Mouse (Mus musculus) forebrain, embryonic 16.5 days (tissue): ENCODE results near the gene Pds5a. TPM values are rescaled to one million over a fixed set of nuclear protein-coding genes. Genes with fewer than 3 reads are reported as not detected.
"Not testable (repeated sequence)": the region's sequence is repeated elsewhere in the genome, so short reads cannot be mapped to it uniquely, and the experiment has no call there.

ENCODE experiments used
- ATAC-seq: fragments of 200-750 bp; cut with Nextera tagmentation; 2 replicates; pipeline ENCODE4 v1.8.0; 2017; ENCODE audit warnings: mild to moderate bottlenecking, moderate library complexity
- H3K27ac ChIP-seq: fragments of 300-500 bp; sonication (generic); 2 replicates; pipeline ENCODE4 v1.5.1; 2014; ENCODE audit warnings: low read length, control low read depth
- H3K27me3 ChIP-seq: fragments of 300-500 bp; sonication (generic); replicated peaks from 2 replicates; pipeline ENCODE4 v1.6.1; 2014; ENCODE audit warnings: low read length; ENCODE audit not compliant: control insufficient read depth, insufficient read depth
- H3K36me3 ChIP-seq: fragments of 300-500 bp; sonication (generic); 2 replicates; pipeline ENCODE4 v1.6.1; 2014; ENCODE audit not compliant: control insufficient read depth, insufficient read depth
- H3K4me1 ChIP-seq: fragments of 300-500 bp; sonication (generic); replicated peaks from 2 replicates; pipeline ENCODE4 v1.6.1; 2014; ENCODE audit warnings: low read length; ENCODE audit not compliant: control insufficient read depth, insufficient read depth
- H3K4me2 ChIP-seq: fragments of 300-500 bp; sonication (generic); 2 replicates; pipeline ENCODE4 v1.6.1; 2014; ENCODE audit warnings: mild to moderate bottlenecking, low read length, control low read depth
- H3K4me3 ChIP-seq: fragments of 300-500 bp; sonication (generic); replicated peaks from 2 replicates; pipeline ENCODE4 v1.5.1; 2014; ENCODE audit warnings: mild to moderate bottlenecking, low read length, control low read depth
- H3K9ac ChIP-seq: fragments of 300-500 bp; sonication (generic); replicated peaks from 2 replicates; pipeline ENCODE4 v1.6.1; 2014; ENCODE audit warnings: low read depth, low read length, control low read depth
- H3K9me3 ChIP-seq: fragments of 300-500 bp; sonication (generic); 2 replicates; pipeline ENCODE4 v1.6.1; 2016; ENCODE audit warnings: low read length; ENCODE audit not compliant: control insufficient read depth
- WGBS: fragments of 180-500 bp; shearing (Covaris S2); extraction: QIAGEN DNeasy Blood & Tissue Kit; methylation state at CpG from one replicate; pipeline ENCODE4 v1.1.7; 2014; 5-methylcytosine and 5-hydroxymethylcytosine counted together
- polyA plus RNA-seq: library from polyadenylated mRNA; unstranded; fragments of >200 nt; fragmentation: Nextera tagmentation; extraction: Ambion mirVana; gene quantifications from 2 replicates; pipeline ENCODE4 v1.2.1, GENCODE M21; 2015

The Pds5a gene
- polyA plus RNA-seq, 1 experiment from 2014 or later = 62.8 TPM

GRCm38 (mm10) chr5:65699146-65699545 is 1.1 kb upstream of the Pds5a start:
- H3K4me2 ChIP-seq = peak overlapping the region; percentile 72; the same call in 1 of the 2 replicates
- WGBS = 62% methylated on average over 10 of the region's 10 CpGs
- H3K4me3 ChIP-seq = no peak overlapping the region
- H3K9me3 ChIP-seq = no peaks in the 10 kb centered on the region
- H3K9ac ChIP-seq = no peak overlapping the region
- ATAC-seq = no peak
- no peaks in the 10 kb centered on the region for H3K27me3 ChIP-seq
- no peaks in the 10 kb centered on the region for H3K36me3 ChIP-seq
- H3K4me1 ChIP-seq = peaks cover 16% of the 10 kb centered on the region
- no peak overlapping the region for H3K27ac ChIP-seq

- peak overlapping the region; percentile 99 for H3K4me3 ChIP-seq
- 16% methylated on average over 6 of the region's 6 CpGs for WGBS
These were observed 675 bp upstream of the Pds5a start for GRCm38 (mm10) chr5:65698759-65699136.

GRCm38 (mm10) chr5:65697486-65697835 is 612 bp downstream of the Pds5a start:
- H3K27me3 ChIP-seq = no peaks in the 10 kb centered on the region
- WGBS = under 1% methylated on average over 45 of the region's 49 CpGs
- peak overlapping the region; percentile 99 for H3K4me3 ChIP-seq
- H3K27ac ChIP-seq = peak overlapping the region; percentile 93
- peak overlapping the region; percentile 92 for H3K9ac ChIP-seq
- peak; percentile 69 for ATAC-seq
- H3K36me3 ChIP-seq = no peaks in the 10 kb centered on the region
- H3K9me3 ChIP-seq = no peaks in the 10 kb centered on the region
- H3K4me2 ChIP-seq = peak overlapping the region; percentile 62
- peaks cover 16% of the 10 kb centered on the region for H3K4me1 ChIP-seq

More at GRCm38 (mm10) chr5:65698759-65699136, 675 bp upstream of the Pds5a start:
- H3K27ac ChIP-seq = peak overlapping the region; percentile 93
- H3K27me3 ChIP-seq = no peaks in the 10 kb centered on the region
- no peak for ATAC-seq
- no peaks in the 10 kb centered on the region for H3K36me3 ChIP-seq
- H3K9ac ChIP-seq = peak overlapping the region; percentile 92
- H3K9me3 ChIP-seq = no peaks in the 10 kb centered on the region
- peak overlapping the region; percentile 72 for H3K4me2 ChIP-seq
- H3K4me1 ChIP-seq = peaks cover 16% of the 10 kb centered on the region

- peaks cover 16% of the 10 kb centered on the region for H3K4me1 ChIP-seq
- H3K36me3 ChIP-seq = no peaks in the 10 kb centered on the region
- H3K27me3 ChIP-seq = no peaks in the 10 kb centered on the region
- H3K27ac ChIP-seq = peak overlapping the region; percentile 93
- H3K4me3 ChIP-seq = peak overlapping the region; percentile 99
- H3K9ac ChIP-seq = peak overlapping the region; percentile 92
- ATAC-seq = peak; percentile 27
- H3K4me2 ChIP-seq = peak overlapping the region; percentile 62
- H3K9me3 ChIP-seq = no peaks in the 10 kb centered on the region
- WGBS = under 1% methylated on average over 58 of the region's 58 CpGs
These were observed 1.1 kb downstream of the Pds5a start for GRCm38 (mm10) chr5:65696821-65697485.

- H3K4me2 ChIP-seq, H3K4me3 ChIP-seq, H3K9me3 ChIP-seq, ATAC-seq, H3K27me3 ChIP-seq, H3K9ac ChIP-seq, H3K27ac ChIP-seq, H3K36me3 ChIP-seq: not testable (repeated sequence)
- 98% methylated on average over 2 of the region's 3 CpGs for WGBS
- peaks cover 16% of the 10 kb centered on the region for H3K4me1 ChIP-seq
These were observed 4.0 kb downstream of the Pds5a start for GRCm38 (mm10) chr5:65694076-65694475.

GRCm38 (mm10) chr5:65693018-65693417 is 5.1 kb downstream of the Pds5a start:
- Histone ChIP-seq H3K36me3 (no peaks in the 10 kb centered on the region), H3K4me1 (peaks cover 16% of the 10 kb centered on the region), H3K27me3 (no peaks in the 10 kb centered on the region), H3K4me3 (no peak overlapping the region), H3K27ac (no peak overlapping the region), H3K9me3 (no peaks in the 10 kb centered on the region), H3K4me2 (no peak overlapping the region), H3K9ac (no peak overlapping the region)
- no peak for ATAC-seq

- Histone ChIP-seq H3K4me2 (no peak overlapping the region), H3K9me3 (no peaks in the 10 kb centered on the region), H3K9ac (no peak overlapping the region), H3K4me3 (no peak overlapping the region), H3K4me1 (no peaks in the 10 kb centered on the region), H3K27ac (no peak overlapping the region), H3K27me3 (no peaks in the 10 kb centered on the region), H3K36me3 (no peaks in the 10 kb centered on the region)
- 94% methylated on average over 3 of the region's 3 CpGs for WGBS
- no peak for ATAC-seq
These were observed 9.3 kb downstream of the Pds5a start for GRCm38 (mm10) chr5:65688806-65689205.

GRCm38 (mm10) chr5:65686806-65687205 is 11.3 kb downstream of the Pds5a start:
- H3K27ac ChIP-seq = no peak overlapping the region
- WGBS = 80% methylated on average over 3 of the region's 3 CpGs

GRCm38 (mm10) chr5:65678826-65679225 is 19.2 kb downstream of the Pds5a start:
- no peak overlapping the region for H3K9ac ChIP-seq

More at GRCm38 (mm10) chr5:65686806-65687205, 11.3 kb downstream of the Pds5a start:
- H3K4me1 ChIP-seq = no peaks in the 10 kb centered on the region
- no peaks in the 10 kb centered on the region for H3K36me3 ChIP-seq
- no peaks in the 10 kb centered on the region for H3K9me3 ChIP-seq
- ATAC-seq = no peak
- H3K4me3 ChIP-seq = no peak overlapping the region
- no peak overlapping the region for H3K9ac ChIP-seq
- no peaks in the 10 kb centered on the region for H3K27me3 ChIP-seq
- no peak overlapping the region for H3K4me2 ChIP-seq

GRCm38 (mm10) chr5:65672162-65672561 is 25.9 kb downstream of the Pds5a start:
- peaks cover 5% of the 10 kb centered on the region for H3K36me3 ChIP-seq
- H3K27ac ChIP-seq = no peak overlapping the region
- H3K4me2 ChIP-seq = no peak overlapping the region
- H3K27me3 ChIP-seq = no peaks in the 10 kb centered on the region
- no peaks in the 10 kb centered on the region for H3K4me1 ChIP-seq
- no peak for ATAC-seq
- H3K4me3 ChIP-seq = no peak overlapping the region
- no peaks in the 10 kb centered on the region for H3K9me3 ChIP-seq
- no peak overlapping the region for H3K9ac ChIP-seq

More at GRCm38 (mm10) chr5:65678826-65679225, 19.2 kb downstream of the Pds5a start:
- no peak overlapping the region for H3K27ac ChIP-seq
- no peak overlapping the region for H3K4me3 ChIP-seq
- no peaks in the 10 kb centered on the region for H3K9me3 ChIP-seq
- H3K27me3 ChIP-seq = no peaks in the 10 kb centered on the region
- no peak for ATAC-seq
- no peaks in the 10 kb centered on the region for H3K4me1 ChIP-seq
- WGBS = 77% methylated on average over 5 of the region's 5 CpGs
- H3K36me3 ChIP-seq = peaks cover 4% of the 10 kb centered on the region; the same call in 1 of the 2 replicates
- H3K4me2 ChIP-seq = no peak overlapping the region
